Mouse (Mus musculus) liver, embryonic 12.5 days (tissue): Measurements from ENCODE around the gene Cd274. TPM values are rescaled to one million over a fixed set of nuclear protein-coding genes. Genes with fewer than 3 reads are reported as not detected.
A peak's percentile ranks its signal among the peaks of the same experiment; 100 is the strongest.

Experiments used
- ATAC-seq: fragments of 200-750 bp; cut with Nextera tagmentation; 2 replicates; pipeline ENCODE4 v1.8.0; 2017; ENCODE audit warnings: moderate number of reproducible peaks, mild to moderate bottlenecking, moderate library complexity
- H3K27ac ChIP-seq: fragments of 300-500 bp; sonication (generic); 2 replicates; pipeline ENCODE4 v1.5.1; 2016; ENCODE audit warnings: mild to moderate bottlenecking
- H3K27me3 ChIP-seq: fragments of 300-500 bp; sonication (generic); replicated peaks from 2 replicates; pipeline ENCODE4 v1.6.1; 2016; ENCODE audit warnings: mild to moderate bottlenecking, moderate library complexity
- H3K36me3 ChIP-seq: fragments of 300-500 bp; sonication (generic); 2 replicates; pipeline ENCODE4 v1.6.1; 2016; ENCODE audit warnings: mild to moderate bottlenecking, moderate library complexity
- H3K4me1 ChIP-seq: fragments of 300-500 bp; sonication (generic); 2 replicates; pipeline ENCODE4 v1.6.1; 2016
- H3K4me2 ChIP-seq: fragments of 300-500 bp; sonication (generic); 2 replicates; pipeline ENCODE4 v1.6.1; 2016; ENCODE audit warnings: mild to moderate bottlenecking, moderate library complexity
- H3K4me3 ChIP-seq: fragments of 300-500 bp; sonication (generic); 2 replicates; pipeline ENCODE4 v1.5.1; 2016; ENCODE audit warnings: mild to moderate bottlenecking, moderate library complexity
- H3K9ac ChIP-seq: fragments of 300-500 bp; sonication (generic); 2 replicates; pipeline ENCODE4 v1.6.1; 2016; ENCODE audit warnings: mild to moderate bottlenecking, moderate library complexity
- H3K9me3 ChIP-seq: fragments of 300-500 bp; sonication (generic); replicated peaks from 2 replicates; pipeline ENCODE4 v1.6.1; 2016; ENCODE audit warnings: mild to moderate bottlenecking, moderate library complexity
- WGBS: fragments of 180-500 bp; shearing (Covaris S2); methylation state at CpG from one replicate; pipeline ENCODE4 v1.1.7; 2016; ENCODE audit not compliant: insufficient replicate concordance; 5-methylcytosine and 5-hydroxymethylcytosine counted together
- polyA plus RNA-seq: library from polyadenylated mRNA; unstranded; fragments of >200 nt; fragmentation: Nextera tagmentation; extraction: Ambion mirVana; gene quantifications from 2 replicates; pipeline ENCODE4 v1.2.1, GENCODE M21; 2016

The Cd274 gene
- polyA plus RNA-seq, 1 experiment from 2014 or later = 0.35 TPM

DNA sequence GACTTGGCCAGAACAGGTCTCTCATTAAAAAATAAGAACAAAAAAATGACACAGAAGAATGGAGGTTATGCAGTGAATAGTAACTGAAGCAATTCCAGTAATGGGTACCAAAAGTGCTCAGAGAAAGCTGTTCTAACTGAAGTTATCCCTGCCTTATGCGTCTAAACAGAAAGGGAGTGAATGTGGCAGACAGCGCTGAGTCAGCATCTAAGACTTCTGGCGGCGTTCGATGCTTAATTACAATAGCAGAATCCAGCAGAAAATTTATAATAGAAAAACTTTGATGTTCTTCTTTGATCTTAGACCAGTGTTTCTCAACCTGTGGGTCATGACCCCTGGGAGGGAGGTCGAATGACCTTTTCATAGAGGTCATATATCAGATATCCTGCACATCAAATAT is 21.6 kb upstream of the Cd274 start:
- Histone ChIP-seq H3K9ac (no peak overlapping the region), H3K4me1 (peaks cover 4% of the 10 kb centered on the region; the same call in 1 of the 2 replicates), H3K9me3 (no peaks in the 10 kb centered on the region), H3K36me3 (peaks cover 6% of the 10 kb centered on the region; the same call in 1 of the 2 replicates), H3K27ac (no peak overlapping the region), H3K4me2 (no peak overlapping the region), H3K4me3 (no peak overlapping the region), H3K27me3 (no peaks in the 10 kb centered on the region)
- ATAC-seq = no peak
- WGBS = 78% methylated on average over 6 of the region's 6 CpGs

GRCm38 (mm10) chr19:29350991-29351390 is 16.3 kb upstream of the Cd274 start:
- no peak overlapping the region for H3K4me3 ChIP-seq
- H3K4me2 ChIP-seq = no peak overlapping the region
- no peaks in the 10 kb centered on the region for H3K9me3 ChIP-seq
- ATAC-seq = no peak
- H3K4me1 ChIP-seq = peaks cover 3% of the 10 kb centered on the region; the same call in 1 of the 2 replicates
- H3K9ac ChIP-seq = no peak overlapping the region
- H3K36me3 ChIP-seq = peaks cover 6% of the 10 kb centered on the region; the same call in 1 of the 2 replicates
- H3K27ac ChIP-seq = no peak overlapping the region
- WGBS = 62% methylated on average over 5 of the region's 5 CpGs
- no peaks in the 10 kb centered on the region for H3K27me3 ChIP-seq

DNA sequence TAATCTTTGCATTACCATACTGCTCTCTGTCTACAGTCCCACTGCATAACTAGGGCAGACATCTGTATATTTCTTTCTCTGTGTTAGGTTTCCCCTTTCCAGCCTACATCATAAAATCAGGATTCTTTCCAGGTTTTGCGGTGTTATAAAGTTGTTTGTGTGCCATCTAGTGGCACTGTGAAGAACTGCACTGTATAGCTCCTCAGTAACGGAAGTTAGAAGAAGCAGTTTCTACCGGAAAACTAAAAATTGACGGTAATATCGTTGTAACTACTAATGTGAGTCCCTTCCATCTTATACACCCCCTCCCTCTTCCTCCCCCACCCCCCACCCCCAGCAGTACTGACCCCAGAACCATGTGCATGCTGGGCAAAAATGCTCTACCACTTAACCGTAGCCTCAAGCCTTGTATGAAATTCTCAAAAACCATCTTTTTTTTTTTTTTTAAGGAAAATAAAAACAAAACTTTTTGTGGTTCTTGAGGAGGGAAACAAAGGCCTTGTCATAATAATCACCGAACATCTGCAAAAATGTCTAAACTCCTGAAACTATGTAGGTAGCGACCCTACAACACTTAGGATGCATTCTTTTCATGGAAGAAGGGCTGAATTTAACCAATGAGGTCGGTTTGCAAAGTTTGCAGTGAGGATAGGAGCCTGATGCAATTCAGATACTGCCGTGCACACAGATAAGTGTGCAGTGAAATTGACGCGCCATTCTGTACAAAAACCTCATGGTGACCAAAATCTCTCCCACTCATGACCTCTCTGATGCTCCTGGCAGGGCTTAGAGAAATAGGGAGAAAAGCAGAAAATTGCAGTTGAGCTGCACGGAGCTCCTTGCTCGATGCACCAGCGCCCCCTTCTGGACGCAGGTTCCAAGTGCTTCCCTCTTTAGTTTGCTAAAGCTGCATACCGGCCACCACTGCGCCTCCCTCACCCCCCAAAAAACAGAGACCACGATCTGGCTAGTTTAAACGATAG is 12.1 kb upstream of the Cd274 start:
- peak overlapping the region; percentile 63 for H3K27ac ChIP-seq
- peak overlapping the region; percentile 65 for H3K9ac ChIP-seq
- WGBS = 5% methylated on average over 20 of the region's 20 CpGs

DNA sequence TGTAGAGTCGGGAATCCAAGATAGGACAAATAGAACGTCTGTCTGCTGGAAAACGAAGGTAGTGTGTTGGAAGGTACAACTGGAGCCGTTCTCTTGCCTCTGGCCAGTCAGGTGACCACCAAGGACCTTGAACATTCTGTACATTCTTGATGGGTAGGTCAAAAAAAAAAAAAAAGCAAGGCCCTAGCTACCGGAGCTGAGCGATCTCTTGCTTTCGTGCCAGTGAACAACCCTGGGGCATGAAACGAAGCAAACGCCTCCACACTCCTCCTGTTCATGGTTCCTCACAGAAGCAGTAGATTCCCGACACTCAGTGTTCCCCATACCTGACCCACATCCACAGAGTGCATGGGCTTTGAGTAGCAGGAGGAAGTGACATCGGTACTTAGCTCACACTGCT is 11.0 kb upstream of the Cd274 start:
- Histone ChIP-seq H3K4me2 (no peak overlapping the region), H3K9me3 (no peaks in the 10 kb centered on the region), H3K36me3 (peaks cover 12% of the 10 kb centered on the region; the same call in 1 of the 2 replicates), H3K27ac (no peak overlapping the region), H3K27me3 (no peaks in the 10 kb centered on the region), H3K4me3 (no peak overlapping the region), H3K4me1 (peaks cover 19% of the 10 kb centered on the region), H3K9ac (no peak overlapping the region)
- WGBS = 81% methylated on average over 11 of the region's 11 CpGs
- ATAC-seq = no peak

More for the DNA sequence above, 12.1 kb upstream of the Cd274 start:
- Histone ChIP-seq H3K4me2 (peak overlapping the region; percentile 81), H3K27me3 (no peaks in the 10 kb centered on the region), H3K4me1 (peaks cover 8% of the 10 kb centered on the region), H3K36me3 (peaks cover 13% of the 10 kb centered on the region; the same call in 1 of the 2 replicates), H3K9me3 (no peaks in the 10 kb centered on the region), H3K4me3 (peak overlapping the region; percentile 57)
- ATAC-seq = peak; percentile 77

GRCm38 (mm10) chr19:29360251-29360650 is 7.0 kb upstream of the Cd274 start:
- Histone ChIP-seq H3K9me3 (no peaks in the 10 kb centered on the region), H3K4me1 (peaks cover 32% of the 10 kb centered on the region), H3K27me3 (no peaks in the 10 kb centered on the region), H3K36me3 (peaks cover 12% of the 10 kb centered on the region; the same call in 1 of the 2 replicates), H3K4me2 (peak overlapping the region; percentile 80), H3K9ac (no peak overlapping the region), H3K27ac (no peak overlapping the region; the same call in 1 of the 2 replicates), H3K4me3 (no peak overlapping the region)
- 28% methylated on average over 5 of the region's 5 CpGs for WGBS
- no peak for ATAC-seq

- Histone ChIP-seq H3K36me3 (peaks cover 12% of the 10 kb centered on the region; the same call in 1 of the 2 replicates), H3K4me2 (peak overlapping the region; percentile 80), H3K4me3 (peak overlapping the region; percentile 69), H3K9me3 (no peaks in the 10 kb centered on the region), H3K27ac (0 out of 2 replicates have a peak overlapping the region, but pooled peaks have one; percentile 29), H3K4me1 (peaks cover 39% of the 10 kb centered on the region), H3K9ac (peak overlapping the region; percentile 80), H3K27me3 (no peaks in the 10 kb centered on the region)
- ATAC-seq = peak; percentile 99
- 3% methylated on average over 33 of the region's 33 CpGs for WGBS
Measured at GRCm38 (mm10) chr19:29361468-29362130, 5.7 kb upstream of the Cd274 start.

- no peaks in the 10 kb centered on the region for H3K27me3 ChIP-seq
- no peak overlapping the region for H3K27ac ChIP-seq
- peak overlapping the region; percentile 80 for H3K4me2 ChIP-seq
- no peak for ATAC-seq
- no peak overlapping the region; the same call in 1 of the 2 replicates for H3K9ac ChIP-seq
- H3K36me3 ChIP-seq = peaks cover 12% of the 10 kb centered on the region; the same call in 1 of the 2 replicates
- peak overlapping the region; percentile 69 for H3K4me3 ChIP-seq
- WGBS = 35% methylated on average over 13 of the region's 13 CpGs
- H3K4me1 ChIP-seq = peaks cover 43% of the 10 kb centered on the region
- no peaks in the 10 kb centered on the region for H3K9me3 ChIP-seq
Measured at GRCm38 (mm10) chr19:29362173-29362930, 4.9 kb upstream of the Cd274 start.

GRCm38 (mm10) chr19:29363557-29363956 is 3.7 kb upstream of the Cd274 start:
- no peaks in the 10 kb centered on the region for H3K9me3 ChIP-seq
- no peak for ATAC-seq
- no peak overlapping the region for H3K27ac ChIP-seq
- H3K9ac ChIP-seq = no peak overlapping the region
- peaks cover 55% of the 10 kb centered on the region for H3K4me1 ChIP-seq
- peaks cover 4% of the 10 kb centered on the region; the same call in 1 of the 2 replicates for H3K36me3 ChIP-seq
- no peak overlapping the region for H3K4me2 ChIP-seq
- H3K27me3 ChIP-seq = no peaks in the 10 kb centered on the region
- no peak overlapping the region for H3K4me3 ChIP-seq
- WGBS = 78% methylated on average over 7 of the region's 7 CpGs

DNA sequence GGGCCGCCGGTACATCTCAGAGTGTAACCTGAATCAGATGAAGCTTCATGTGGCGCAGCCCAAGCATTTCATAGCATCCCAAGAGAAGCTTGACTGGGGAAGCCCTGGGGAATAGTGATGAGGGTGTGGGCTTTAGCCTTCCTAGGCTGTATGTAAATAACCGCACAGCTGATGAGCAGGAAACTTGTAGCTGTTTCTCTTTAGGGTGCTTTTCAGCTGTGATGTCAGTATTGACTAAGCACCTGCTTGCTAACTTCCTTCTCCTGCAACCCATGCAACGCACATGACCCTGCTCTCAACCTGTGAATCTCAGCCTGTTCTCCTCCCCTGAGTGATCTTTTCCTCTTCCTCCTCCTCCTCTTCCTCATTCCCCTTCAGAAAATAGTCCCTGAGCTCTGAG is 3.2 kb upstream of the Cd274 start:
- H3K27ac ChIP-seq = no peak overlapping the region
- no peak overlapping the region for H3K9ac ChIP-seq
- no peaks in the 10 kb centered on the region for H3K27me3 ChIP-seq
- no peak overlapping the region for H3K4me3 ChIP-seq
- WGBS = 73% methylated on average over 5 of the region's 5 CpGs
- no peaks in the 10 kb centered on the region for H3K36me3 ChIP-seq
- H3K4me2 ChIP-seq = no peak overlapping the region
- no peak for ATAC-seq
- H3K9me3 ChIP-seq = no peaks in the 10 kb centered on the region
- peaks cover 60% of the 10 kb centered on the region for H3K4me1 ChIP-seq

- Histone ChIP-seq H3K27ac (no peak overlapping the region), H3K9ac (no peak overlapping the region), H3K4me2 (no peak overlapping the region), H3K4me3 (no peak overlapping the region), H3K36me3 (no peaks in the 10 kb centered on the region), H3K9me3 (no peaks in the 10 kb centered on the region), H3K27me3 (no peaks in the 10 kb centered on the region), H3K4me1 (peaks cover 57% of the 10 kb centered on the region)
- ATAC-seq = no peak
- WGBS = 50% methylated on average over 3 of the region's 3 CpGs
Measured at GRCm38 (mm10) chr19:29365105-29365504, 2.1 kb upstream of the Cd274 start.

DNA sequence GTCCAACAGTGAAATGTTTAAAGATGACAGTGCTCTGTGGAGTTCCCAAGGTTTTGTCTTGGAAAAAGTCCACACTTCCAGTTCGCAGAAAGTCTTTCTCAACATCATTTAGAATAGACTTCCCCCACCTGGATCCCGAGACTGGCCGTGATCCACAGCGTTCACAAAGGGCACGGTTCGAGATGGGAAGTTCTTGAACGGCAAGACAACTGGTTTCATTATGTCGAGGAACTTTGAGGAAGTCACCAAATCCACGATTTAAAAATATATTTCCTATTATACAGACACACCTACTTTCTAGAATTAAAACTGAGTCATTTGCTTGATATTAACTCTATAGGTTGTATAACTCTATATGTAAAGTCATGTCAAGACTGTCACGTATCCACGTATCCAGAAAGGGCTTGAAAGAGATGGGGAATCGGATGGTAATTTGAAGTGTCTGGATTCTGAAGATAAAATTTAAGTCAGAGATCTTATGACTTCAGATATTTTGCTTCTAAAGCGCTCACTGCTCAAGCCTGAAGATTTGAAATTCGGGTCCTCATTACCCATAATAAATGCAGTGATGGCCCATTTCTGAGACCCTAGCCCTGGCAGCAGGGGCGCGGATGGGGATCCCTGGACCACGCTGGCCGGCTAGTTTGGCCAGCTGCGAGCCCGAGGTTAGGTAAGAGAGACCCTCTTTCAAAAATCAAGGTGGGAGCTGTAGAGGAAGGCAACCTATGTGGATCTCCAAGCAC is 858 bp upstream of the Cd274 start:
- peaks cover 46% of the 10 kb centered on the region for H3K4me1 ChIP-seq
- peak overlapping the region; percentile 70 for H3K4me3 ChIP-seq
- H3K27me3 ChIP-seq = no peaks in the 10 kb centered on the region
- peak overlapping the region; percentile 95 for H3K4me2 ChIP-seq
- peak overlapping the region; percentile 74 for H3K9ac ChIP-seq
- ATAC-seq = no peak
- H3K36me3 ChIP-seq = no peaks in the 10 kb centered on the region
- 18% methylated on average over 20 of the region's 20 CpGs for WGBS
- H3K27ac ChIP-seq = peak overlapping the region; percentile 81
- no peaks in the 10 kb centered on the region for H3K9me3 ChIP-seq
